Mouse (Mus musculus): ENCODE results near the gene Ltbp3. TPM values are rescaled to one million over a fixed set of nuclear protein-coding genes. Genes with fewer than 3 reads are reported as not detected.
"Not testable (repeated sequence)": the region's sequence is repeated elsewhere in the genome, so short reads cannot be mapped to it uniquely, and the experiment has no call there.

Gene Ltbp3
- total and polyA plus RNA-seq, 2 experiments from 2014 or later: 15.4 to 73.4 TPM

DNA sequence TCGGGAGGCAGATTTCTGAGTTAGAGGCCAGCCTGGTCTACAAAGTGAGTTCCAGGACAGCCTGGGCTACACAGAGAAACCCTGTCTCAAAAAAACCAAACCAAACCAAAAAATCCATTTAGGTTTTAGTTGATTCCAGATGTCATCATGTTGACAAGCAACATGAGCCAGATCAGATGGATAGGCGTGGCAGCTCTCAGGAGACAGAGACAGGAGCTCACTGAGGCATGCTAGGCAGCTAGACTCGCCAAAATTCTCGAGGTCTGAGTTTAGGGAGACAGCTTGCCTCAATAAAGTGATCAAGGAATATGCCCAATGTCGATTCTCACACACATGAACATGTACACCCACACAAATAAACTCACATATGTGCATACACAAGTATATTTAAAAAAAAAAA lies 48.4 kb downstream of the Ltbp3 start:
- ATAC-seq (ENCODE audit: insufficient read depth, low read depth): no peak
- Histone ChIP-seq H3K4me2 (ENCODE audit: low read depth, low read length) (no peak overlapping the region), H3K4me1 (ENCODE audit: control insufficient read depth, insufficient read depth) (no peaks in the 10 kb centered on the region), H3K36me3 (replicated peaks; ENCODE audit: control insufficient read depth, insufficient read depth, low read length) (no peaks in the 10 kb centered on the region), H3K27ac (ENCODE audit: low read depth) (no peak overlapping the region), H3K4me3 (ENCODE audit: low read depth, low read length) (no peak overlapping the region), H3K27me3 (ENCODE audit: control insufficient read depth, insufficient read depth, low read length) (no peaks in the 10 kb centered on the region), H3K9ac (replicated peaks; ENCODE audit: low read depth, low read length) (no peak overlapping the region), H3K9me3 (replicated peaks; ENCODE audit: control insufficient read depth, low read length) (no peaks in the 10 kb centered on the region)
- TF ChIP-seq CTCF (IDR thresholded peaks at IDR 0.05; ENCODE audit: low read depth) (no peak), EP300 (IDR thresholded peaks at IDR 0.05; ENCODE audit: low read depth) (no peak)
- DNase-seq (ENCODE audit: low spot score): no peak
- WGBS: 68% methylated on average over 5 of the region's 5 CpGs

DNA sequence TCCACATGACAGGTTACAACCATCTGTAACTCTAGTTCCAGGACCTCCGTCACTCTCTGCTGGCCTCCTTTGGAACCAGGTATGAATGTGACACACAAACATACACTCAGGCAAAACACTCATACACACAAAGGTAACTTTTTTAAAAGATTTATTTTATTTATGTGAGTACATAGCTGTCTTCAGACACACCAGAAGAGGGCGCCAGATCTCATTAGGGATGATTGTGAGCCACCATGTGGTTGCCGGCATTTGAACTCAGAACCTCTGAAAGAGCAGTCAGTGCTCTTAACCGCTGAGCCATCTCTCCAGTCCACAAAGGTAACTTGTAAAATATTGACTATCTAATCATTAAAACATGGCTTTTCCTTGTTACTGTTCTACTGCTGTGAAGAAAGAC lies 50.6 kb downstream of the Ltbp3 start:
- WGBS: 68% methylated on average over 4 of the region's 4 CpGs
- H3K4me1 ChIP-seq (ENCODE audit: control insufficient read depth, insufficient read depth): no peaks in the 10 kb centered on the region
- H3K4me2 ChIP-seq (ENCODE audit: low read depth, low read length): no peak overlapping the region
- DNase-seq (ENCODE audit: low spot score): no peak
- no peak for TF ChIP-seq EP300 (IDR thresholded peaks at IDR 0.05; ENCODE audit: low read depth)
- H3K27ac ChIP-seq (ENCODE audit: low read depth): no peak overlapping the region
- ATAC-seq (ENCODE audit: insufficient read depth, low read depth): no peak
- no peak overlapping the region for H3K9ac ChIP-seq (replicated peaks; ENCODE audit: low read depth, low read length)
- H3K9me3 ChIP-seq (replicated peaks; ENCODE audit: control insufficient read depth, low read length): no peaks in the 10 kb centered on the region
- no peaks in the 10 kb centered on the region for H3K27me3 ChIP-seq (ENCODE audit: control insufficient read depth, insufficient read depth, low read length)
- H3K4me3 ChIP-seq (ENCODE audit: low read depth, low read length): no peak overlapping the region
- H3K36me3 ChIP-seq (replicated peaks; ENCODE audit: control insufficient read depth, insufficient read depth, low read length): peaks cover 15% of the 10 kb centered on the region

DNA sequence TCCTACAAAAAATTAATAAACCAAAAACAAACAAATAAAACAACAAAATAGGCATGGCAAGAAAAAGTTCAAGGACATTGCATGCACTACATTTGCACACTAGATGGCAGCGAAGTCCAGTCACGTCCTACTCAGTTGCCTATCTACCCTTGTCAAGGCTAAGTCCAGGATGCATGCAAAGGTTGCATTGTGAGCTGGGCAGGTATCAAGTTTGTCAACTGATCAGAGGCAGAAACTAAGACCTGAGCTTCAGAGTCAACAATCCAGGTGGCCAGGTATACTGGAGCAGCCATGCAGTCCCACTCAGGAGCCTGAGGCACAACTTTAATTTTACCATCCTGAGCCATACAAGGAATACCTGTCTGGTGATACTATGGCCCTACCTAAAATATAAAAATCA lies 52.4 kb downstream of the Ltbp3 start:
- no peaks in the 10 kb centered on the region for H3K4me1 ChIP-seq (ENCODE audit: control insufficient read depth, insufficient read depth)
- no peaks in the 10 kb centered on the region for H3K9me3 ChIP-seq (replicated peaks; ENCODE audit: control insufficient read depth, low read length)
- whole genome bisulfite sequencing: 3% methylated on average over 2 of the region's 2 CpGs
- H3K4me2 ChIP-seq (ENCODE audit: low read depth, low read length): no peak overlapping the region
- ATAC-seq (ENCODE audit: insufficient read depth, low read depth): peak; percentile 34
- peaks cover 33% of the 10 kb centered on the region for H3K36me3 ChIP-seq (replicated peaks; ENCODE audit: control insufficient read depth, insufficient read depth, low read length)
- H3K27me3 ChIP-seq (ENCODE audit: control insufficient read depth, insufficient read depth, low read length): no peaks in the 10 kb centered on the region
- DNase-seq (ENCODE audit: low spot score): peak; percentile 77
- peak overlapping the region; percentile 82 for H3K27ac ChIP-seq (ENCODE audit: low read depth)
- H3K4me3 ChIP-seq (ENCODE audit: low read depth, low read length): no peak overlapping the region
- no peak overlapping the region for H3K9ac ChIP-seq (replicated peaks; ENCODE audit: low read depth, low read length)
- TF ChIP-seq EP300 (IDR thresholded peaks at IDR 0.05; ENCODE audit: low read depth): no peak
- TF ChIP-seq CTCF (IDR thresholded peaks at IDR 0.05; ENCODE audit: low read depth): peak; percentile 94

DNA sequence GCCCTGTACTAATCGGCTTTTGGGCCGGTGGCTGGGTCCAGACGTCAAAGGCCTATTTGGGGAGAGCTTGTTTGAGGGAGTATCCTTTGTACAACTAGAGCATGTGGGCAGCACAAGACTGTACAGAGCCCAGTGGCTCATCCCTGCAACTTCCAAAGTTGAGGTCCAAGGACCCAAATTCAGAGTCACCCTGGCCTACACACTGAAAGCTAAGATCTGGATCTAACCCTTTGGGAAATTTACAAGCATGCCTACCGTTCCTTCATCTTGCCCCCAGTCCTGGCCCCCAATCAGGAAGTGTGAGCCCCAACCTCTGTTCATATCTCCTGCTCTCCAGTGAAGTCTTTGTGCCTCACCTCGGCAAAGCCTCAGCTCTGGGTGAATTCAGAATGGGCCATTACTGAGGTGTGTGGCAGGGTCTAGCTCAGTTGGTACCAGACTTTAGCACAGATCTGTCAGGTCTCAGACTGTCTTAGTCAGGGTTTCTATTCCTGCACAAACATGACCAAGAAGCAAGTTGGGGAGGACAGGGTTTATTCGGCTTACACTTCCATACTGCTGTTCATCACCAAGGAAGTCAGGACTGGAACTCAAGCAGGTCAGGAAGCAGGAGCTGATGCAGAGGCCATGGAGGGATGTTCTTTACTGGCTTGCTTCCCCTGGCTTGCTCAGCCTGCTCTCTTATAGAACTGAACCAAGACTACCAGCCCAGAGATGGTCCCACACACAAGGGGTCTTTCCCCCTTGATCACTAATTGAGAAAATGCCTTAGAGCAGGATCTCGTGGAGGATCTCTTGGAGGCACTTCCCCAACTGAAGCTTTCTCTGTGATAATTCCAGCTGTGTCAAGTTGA lies 53.4 kb downstream of the Ltbp3 start:
- 9% methylated on average over 7 of the region's 7 CpGs for WGBS
- Histone ChIP-seq H3K36me3 (replicated peaks; ENCODE audit: control insufficient read depth, insufficient read depth, low read length) (peaks cover 42% of the 10 kb centered on the region), H3K27ac (ENCODE audit: low read depth) (peak overlapping the region; percentile 82)
- not testable (repeated sequence) for H3K4me2 ChIP-seq (ENCODE audit: low read depth, low read length); H3K9ac ChIP-seq (replicated peaks; ENCODE audit: low read depth, low read length); H3K4me3 ChIP-seq (ENCODE audit: low read depth, low read length); H3K27me3 ChIP-seq (ENCODE audit: control insufficient read depth, insufficient read depth, low read length); H3K9me3 ChIP-seq (replicated peaks; ENCODE audit: control insufficient read depth, low read length); H3K4me1 ChIP-seq (ENCODE audit: control insufficient read depth, insufficient read depth)
- ATAC-seq (ENCODE audit: insufficient read depth, low read depth) (peak; percentile 28), DNase-seq (ENCODE audit: low spot score) (peak; percentile 51)

DNA sequence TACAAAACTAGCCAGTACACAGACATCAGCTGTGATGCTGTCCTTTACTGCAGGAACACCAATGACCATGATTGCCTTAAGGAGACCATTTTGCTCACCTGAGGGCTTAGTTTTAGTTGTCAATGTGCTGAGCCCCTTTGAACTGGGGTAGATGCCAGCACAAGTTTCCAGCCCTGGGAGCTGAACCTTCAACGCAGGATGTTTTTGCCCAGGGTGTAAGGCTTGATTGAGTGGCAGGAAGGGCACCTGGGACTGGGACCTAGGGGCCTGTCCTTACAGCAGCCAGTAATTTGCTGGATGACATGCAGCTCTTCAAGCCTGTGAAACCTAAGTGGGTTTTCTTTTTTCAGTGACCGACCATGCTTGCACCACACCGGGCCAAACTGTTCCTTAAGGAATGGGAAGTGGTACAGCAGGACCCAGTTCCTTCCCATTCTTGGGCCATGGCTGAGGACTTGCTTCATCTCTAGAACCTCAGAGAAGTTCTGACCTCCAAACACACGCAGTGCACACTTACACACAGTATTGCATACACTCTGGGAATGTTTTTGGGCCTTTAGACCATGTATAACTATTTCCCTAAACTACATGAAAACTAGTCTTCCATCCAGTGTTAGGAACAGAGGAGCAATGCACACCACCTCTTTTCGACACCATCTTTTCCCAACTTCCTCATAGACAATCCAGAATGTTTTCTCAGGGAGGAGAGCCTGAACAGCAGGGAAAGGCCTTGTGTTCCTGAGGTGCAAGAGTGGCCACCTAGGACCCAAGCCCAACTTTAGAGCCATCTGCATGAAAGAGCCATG lies 54.3 kb downstream of the Ltbp3 start:
- 21% methylated on average over 5 of the region's 5 CpGs for WGBS
- Histone ChIP-seq H3K4me3 (ENCODE audit: low read depth, low read length) (no peak overlapping the region), H3K27me3 (ENCODE audit: control insufficient read depth, insufficient read depth, low read length) (no peaks in the 10 kb centered on the region), H3K36me3 (replicated peaks; ENCODE audit: control insufficient read depth, insufficient read depth, low read length) (peaks cover 47% of the 10 kb centered on the region), H3K4me2 (ENCODE audit: low read depth, low read length) (no peak overlapping the region; the same call in 1 of the 2 replicates), H3K9ac (replicated peaks; ENCODE audit: low read depth, low read length) (peak overlapping the region; percentile 100; the same call in 1 of the 2 replicates), H3K9me3 (replicated peaks; ENCODE audit: control insufficient read depth, low read length) (no peaks in the 10 kb centered on the region), H3K4me1 (ENCODE audit: control insufficient read depth, insufficient read depth) (no peaks in the 10 kb centered on the region), H3K27ac (ENCODE audit: low read depth) (peak overlapping the region; percentile 82)
- peak; percentile 79 for TF ChIP-seq EP300 (IDR thresholded peaks at IDR 0.05; ENCODE audit: low read depth)
- TF ChIP-seq CTCF (IDR thresholded peaks at IDR 0.05; ENCODE audit: low read depth): no peak
- DNase-seq (ENCODE audit: low spot score) (peak; percentile 69), ATAC-seq (ENCODE audit: insufficient read depth, low read depth) (peak; percentile 45)

All from heart, postnatal 0 days (tissue).